Mouse (Mus musculus) midbrain, embryonic 13.5 days (tissue): ENCODE data around the gene Calml4. TPM values are rescaled to one million over a fixed set of nuclear protein-coding genes. Genes with fewer than 3 reads are reported as not detected.

Experiments used
- ATAC-seq: fragments of 200-750 bp; cut with Nextera tagmentation; 2 replicates; pipeline ENCODE4 v1.8.0; 2017; ENCODE audit warnings: mild to moderate bottlenecking, moderate TSS enrichment, moderate library complexity
- H3K27ac ChIP-seq: fragments of 300-500 bp; sonication (generic); 2 replicates; pipeline ENCODE4 v1.5.1; 2015; ENCODE audit warnings: inconsistent platforms, mild to moderate bottlenecking, moderate library complexity
- H3K27me3 ChIP-seq: fragments of 300-500 bp; sonication (generic); 2 replicates; pipeline ENCODE4 v1.6.1; 2015; ENCODE audit warnings: mild to moderate bottlenecking, inconsistent platforms
- H3K36me3 ChIP-seq: fragments of 300-500 bp; sonication (generic); 2 replicates; pipeline ENCODE4 v1.6.1; 2015; ENCODE audit warnings: mild to moderate bottlenecking, inconsistent platforms
- H3K4me1 ChIP-seq: fragments of 300-500 bp; sonication (generic); replicated peaks from 2 replicates; pipeline ENCODE4 v1.6.1; 2015; ENCODE audit warnings: inconsistent platforms
- H3K4me2 ChIP-seq: fragments of 300-500 bp; sonication (generic); replicated peaks from 2 replicates; pipeline ENCODE4 v1.6.1; 2015; ENCODE audit warnings: moderate library complexity, mild to moderate bottlenecking, inconsistent platforms
- H3K4me3 ChIP-seq: fragments of 300-500 bp; sonication (generic); replicated peaks from 2 replicates; pipeline ENCODE4 v1.5.1; 2015; ENCODE audit warnings: mild to moderate bottlenecking, inconsistent platforms
- H3K9ac ChIP-seq: fragments of 300-500 bp; sonication (generic); replicated peaks from 2 replicates; pipeline ENCODE4 v1.6.1; 2015; ENCODE audit warnings: mild to moderate bottlenecking, inconsistent platforms
- H3K9me3 ChIP-seq: fragments of 300-500 bp; sonication (generic); 2 replicates; pipeline ENCODE4 v1.6.1; 2016; ENCODE audit warnings: mild to moderate bottlenecking, inconsistent platforms
- WGBS: fragments of 180-500 bp; shearing (Covaris S2); methylation state at CpG from one replicate; pipeline ENCODE4 v1.1.7; 2015; 5-methylcytosine and 5-hydroxymethylcytosine counted together
- polyA plus RNA-seq: library from polyadenylated mRNA; unstranded; fragments of >200 nt; fragmentation: Nextera tagmentation; extraction: Ambion mirVana; gene quantifications from 2 replicates; pipeline ENCODE4 v1.2.1, GENCODE M21; 2015

Calml4 gene
- polyA plus RNA-seq, 1 experiment from 2014 or later, result 9.8 TPM

DNA sequence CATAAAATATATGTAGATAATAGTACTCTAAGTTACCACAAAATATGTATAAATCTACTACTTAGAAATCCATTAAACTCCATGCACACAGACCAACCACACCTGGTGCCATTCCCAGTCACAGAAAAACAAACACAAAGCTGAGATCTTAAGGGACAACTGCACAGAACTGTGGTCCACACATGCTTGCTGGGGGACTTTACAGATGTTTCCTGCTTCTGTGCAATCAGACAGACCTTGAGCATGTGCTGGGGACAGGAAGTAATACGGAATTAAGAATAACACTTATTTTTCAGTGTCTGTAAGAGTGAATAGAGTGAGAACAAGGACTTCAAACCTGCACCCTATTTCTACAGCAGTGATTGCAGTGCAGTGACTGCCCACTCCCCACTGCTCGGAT is 63.0 kb downstream of the Calml4 start:
- H3K27me3 ChIP-seq, result no peaks in the 10 kb centered on the region
- 89% methylated on average over 2 of the region's 2 CpGs for WGBS

DNA sequence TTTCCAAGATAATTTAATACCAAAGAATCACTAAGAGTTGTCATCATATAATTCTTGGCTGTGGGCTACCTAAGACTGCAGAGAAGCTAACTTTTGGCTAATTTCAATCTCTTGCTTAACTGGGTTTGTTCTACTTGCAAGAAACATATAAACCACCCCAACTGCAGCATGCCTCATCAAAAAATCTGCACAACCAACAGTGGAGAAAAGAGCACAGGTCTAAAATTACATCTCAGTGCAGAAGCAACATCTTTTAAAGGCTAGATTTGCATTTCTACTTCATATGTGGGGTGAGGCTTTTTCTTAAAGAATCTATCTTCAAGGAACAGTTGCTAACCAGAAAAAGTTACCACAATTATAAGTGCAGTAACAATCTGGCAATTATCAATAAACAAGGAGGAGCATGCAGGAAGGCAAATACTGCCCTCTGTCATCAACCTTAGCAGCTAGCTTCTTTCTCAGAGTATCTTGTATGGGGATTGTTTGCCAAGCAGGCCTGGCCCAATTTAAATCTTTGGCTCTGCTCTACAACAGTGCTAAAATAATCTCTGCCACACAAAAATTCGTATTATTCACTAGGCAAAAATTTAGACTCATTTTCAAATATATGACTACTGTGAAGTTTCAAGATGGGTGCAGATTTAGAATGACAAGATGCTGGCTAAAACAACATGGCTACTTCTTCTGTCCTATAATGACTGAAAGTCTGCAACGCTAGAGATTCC is 67.2 kb downstream of the Calml4 start:
- no peaks in the 10 kb centered on the region for H3K4me1 ChIP-seq
- no peak overlapping the region for H3K9ac ChIP-seq
- no peaks in the 10 kb centered on the region for H3K27me3 ChIP-seq
- no peak for ATAC-seq
- H3K27ac ChIP-seq, result no peak overlapping the region
- H3K4me3 ChIP-seq, result no peak overlapping the region
- H3K9me3 ChIP-seq, result no peaks in the 10 kb centered on the region
- H3K4me2 ChIP-seq, result no peak overlapping the region
- H3K36me3 ChIP-seq, result peaks cover 13% of the 10 kb centered on the region
- 97% methylated on average over 2 of the region's 2 CpGs for WGBS

More for the DNA sequence above, 63.0 kb downstream of the Calml4 start:
- Histone ChIP-seq H3K9ac (no peak overlapping the region), H3K9me3 (no peaks in the 10 kb centered on the region), H3K4me3 (no peak overlapping the region), H3K36me3 (peaks cover 33% of the 10 kb centered on the region), H3K27ac (no peak overlapping the region), H3K4me1 (no peaks in the 10 kb centered on the region), H3K4me2 (no peak overlapping the region)
- no peak for ATAC-seq

Other genes with a start within 250 kb of the Calml4 start
- gene Itga11, start 180.3 kb upstream of the Calml4 start, polyA plus RNA-seq, result 1.4 and 1.7 TPM in 2 replicates
- 56.2 and 58.1 TPM in 2 replicates for gene Fem1b, start 46.1 kb upstream of the Calml4 start, polyA plus RNA-seq
- gene Cln6, start 19.3 kb upstream of the Calml4 start, polyA plus RNA-seq, result 4.6 and 5.7 TPM in 2 replicates
- 68.3 and 70.2 TPM in 2 replicates for gene Pias1, start 129.8 kb downstream of the Calml4 start, polyA plus RNA-seq